Mouse (Mus musculus): ENCODE results near the gene Git1.

DNA sequence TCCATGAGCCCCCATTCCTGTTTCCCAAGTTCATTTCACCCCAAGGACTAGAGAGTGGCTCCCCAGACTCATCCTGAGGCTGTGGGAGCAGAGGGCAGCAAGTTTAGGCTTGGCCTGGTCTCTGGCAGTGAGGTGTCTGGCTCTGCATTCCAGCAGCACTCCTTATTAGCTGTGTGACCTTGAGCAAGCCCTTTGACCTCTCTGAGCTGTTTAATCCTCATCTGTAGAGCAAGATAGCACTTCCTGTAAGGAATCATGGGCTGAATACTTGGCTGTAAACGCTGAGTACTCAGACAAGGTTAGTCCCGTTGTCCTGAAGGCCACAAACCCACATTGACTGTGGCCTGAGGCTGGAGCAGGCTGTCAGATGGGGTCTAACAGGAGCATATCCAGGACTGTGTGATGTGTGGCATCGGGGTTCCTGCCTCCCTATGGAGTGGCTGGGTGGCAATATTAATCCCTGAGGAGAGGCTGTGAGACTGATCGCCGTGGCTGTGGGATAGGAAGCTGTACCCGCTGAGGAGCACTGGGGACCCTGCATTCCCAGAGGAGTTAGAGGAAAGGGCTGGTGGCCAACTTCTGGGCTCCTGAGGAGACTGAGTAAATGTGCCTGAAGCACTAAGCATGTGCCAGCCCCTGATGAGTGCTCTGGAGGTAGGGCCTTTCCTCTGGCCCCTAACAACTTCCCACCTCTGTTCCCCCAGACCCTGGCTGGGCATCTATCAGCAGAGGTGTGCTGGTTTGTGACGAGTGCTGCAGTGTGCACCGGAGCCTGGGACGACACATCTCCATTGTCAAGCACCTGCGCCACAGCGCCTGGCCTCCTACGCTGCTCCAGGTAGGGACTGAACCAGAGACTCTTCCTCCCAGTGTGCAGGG is 5.1 kb downstream of the Git1 start:
- TF ChIP-seq CTCF (IDR thresholded peaks at IDR 0.05; ENCODE audit: borderline replicate concordance, insufficient read depth, low read depth, low read length) (no peak), POLR2A (IDR thresholded peaks at IDR 0.05; ENCODE audit: borderline replicate concordance, insufficient read depth, low read length) (no peak)

All from cerebellum, adult 2 months (tissue).